In the genomic region with DNA sequence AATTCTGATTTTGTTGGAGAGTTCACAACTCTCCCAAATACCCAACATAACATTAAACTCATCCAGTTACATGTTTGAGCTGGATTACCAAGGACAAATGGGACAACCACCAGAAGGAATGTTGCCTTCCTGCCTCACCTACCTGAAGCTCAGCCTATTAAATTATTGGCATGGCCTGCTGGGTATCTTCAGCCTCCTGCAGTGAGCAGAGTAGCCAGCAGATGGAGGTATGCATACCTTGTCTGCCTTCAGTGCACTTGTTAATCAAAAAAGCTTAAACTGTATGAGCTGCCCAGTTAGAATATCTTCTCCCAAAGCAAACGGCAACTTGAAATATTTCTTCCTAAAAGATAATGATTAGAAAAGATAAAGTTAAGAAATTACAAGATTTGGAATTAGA, we compare ENCODE assay signal across 8 mouse cellular contexts. TPM values are rescaled to one million over a fixed set of nuclear protein-coding genes. Genes with fewer than 3 reads are reported as not detected.
DNase-seq lines count a peak whose midpoint lies in the region; ATAC-seq and TF ChIP-seq lines count a peak whose summit lies in the region.

No protein-coding gene starts in this region.

- ATAC-seq in inflammation-experienced regulatory T-cells, adult 6 months: peak; percentile 81
- no peak for ATAC-seq in stomach, postnatal 0 days (ENCODE audit: low FRiP score, low TSS enrichment)

- WGBS in cerebellum, adult 2 months: 35% methylated on average over 1 of the region's 1 CpGs
- WGBS in thymus, adult 2 months: 84% methylated on average over 1 of the region's 1 CpGs
- WGBS in stomach, postnatal 0 days: 75% methylated on average over 1 of the region's 1 CpGs

- H3K4me1 ChIP-seq in cerebellum, adult 2 months (ENCODE audit: control insufficient read depth, insufficient read depth, low read length): no peaks in the 10 kb centered on the region
- H3K4me1 ChIP-seq in thymus, adult 2 months (replicated peaks; ENCODE audit: control insufficient read depth, insufficient read depth, low read length): no peaks in the 10 kb centered on the region
- H3K4me1 ChIP-seq in stomach, postnatal 0 days (replicated peaks; ENCODE audit: control insufficient read depth, insufficient read depth): no peaks in the 10 kb centered on the region

- H3K9me3 ChIP-seq in stomach, postnatal 0 days (ENCODE audit: control insufficient read depth, low read length): no peaks in the 10 kb centered on the region

- DNase-seq in cerebellum, adult 2 months: peak; percentile 25 to 38
- DNase-seq in cerebellum, postnatal 4 days (ENCODE audit: low spot score in 2 of 2): no peak
- peak; percentile 23 for DNase-seq in thymus, adult 2 months
- no peak for DNase-seq in thymus, postnatal 10 days (ENCODE audit: low spot score in 2 of 2)
- DNase-seq in stomach, postnatal 0 days (ENCODE audit: low spot score): no peak
- no peak for DNase-seq in T-cell, adult 2 months (ENCODE audit: low spot score)
- DNase-seq in frontal cortex, postnatal 36 days (ENCODE audit: low spot score in 2 of 2): no peak

- H3K36me3 ChIP-seq in thymus, adult 2 months (ENCODE audit: control insufficient read depth, insufficient read depth, low read length): no peaks in the 10 kb centered on the region
- H3K36me3 ChIP-seq in stomach, postnatal 0 days (ENCODE audit: control insufficient read depth, insufficient read depth, low read length): no peaks in the 10 kb centered on the region

- no peak overlapping the region for H3K9ac ChIP-seq in stomach, postnatal 0 days (ENCODE audit: low read length)

- TF ChIP-seq CTCF in cerebellum, adult 2 months (IDR thresholded peaks at IDR 0.05; ENCODE audit: borderline replicate concordance, insufficient read depth, low read depth, low read length): peak; percentile 40
- no peak for TF ChIP-seq CTCF in thymus, adult 2 months (IDR thresholded peaks at IDR 0.05; ENCODE audit: borderline replicate concordance, control insufficient read depth, extremely low read depth, insufficient read depth, low read length, poor library complexity)
- TF ChIP-seq CTCF in stomach, postnatal 0 days (IDR thresholded peaks at IDR 0.05; ENCODE audit: low read depth): peak; percentile 69

- TF ChIP-seq POLR2A in cerebellum, adult 2 months (IDR thresholded peaks at IDR 0.05; ENCODE audit: borderline replicate concordance, insufficient read depth, low read length): no peak
- no peak for TF ChIP-seq POLR2A in thymus, adult 2 months (IDR thresholded peaks at IDR 0.05; ENCODE audit: control insufficient read depth, extremely low read depth, insufficient read depth, low read length, poor library complexity)

- H3K27me3 ChIP-seq in cerebellum, adult 2 months (ENCODE audit: control insufficient read depth, insufficient read depth, low read length): no peaks in the 10 kb centered on the region
- H3K27me3 ChIP-seq in thymus, adult 2 months (ENCODE audit: control insufficient read depth, insufficient read depth, low read length): no peaks in the 10 kb centered on the region
- H3K27me3 ChIP-seq in stomach, postnatal 0 days (ENCODE audit: control insufficient read depth, insufficient read depth, low read length): no peaks in the 10 kb centered on the region

- no peak overlapping the region for H3K4me3 ChIP-seq in cerebellum, adult 2 months (replicated peaks; ENCODE audit: insufficient read depth, low read depth, low read length)
- no peak overlapping the region for H3K4me3 ChIP-seq in thymus, adult 2 months (ENCODE audit: control insufficient read depth, insufficient read depth, low read length)
- no peak overlapping the region for H3K4me3 ChIP-seq in stomach, postnatal 0 days (ENCODE audit: low read depth, low read length)

- TF ChIP-seq EP300 in stomach, postnatal 0 days (optimal IDR thresholded peaks at IDR 0.05): no peak

- no peak overlapping the region for H3K27ac ChIP-seq in cerebellum, adult 2 months (ENCODE audit: insufficient read depth, low read length)
- H3K27ac ChIP-seq in thymus, adult 2 months (ENCODE audit: control insufficient read depth, insufficient read depth, low read length): no peak overlapping the region
- no peak overlapping the region for H3K27ac ChIP-seq in stomach, postnatal 0 days (replicated peaks)

- no peak overlapping the region for H3K4me2 ChIP-seq in stomach, postnatal 0 days (replicated peaks; ENCODE audit: low read depth)

RNA-seq across cellular contexts. Expression of a gene that starts 15.3 kb away (rescaled TPM):
- 48.2 and 49.0 TPM in 2 replicates for polyA plus RNA-seq in cerebellum, adult 2 months (2012; rRNA removed)
- 47.3 and 55.6 TPM in 2 replicates for polyA plus RNA-seq in thymus, adult 2 months (2012; rRNA removed)
- 10 to 100 TPM; 36.7 to 56.3 (median 52.7) TPM for polyA plus RNA-seq in inflammation-experienced regulatory T-cells, adult 6 months (2017; shearing (Covaris generic))
- polyA plus RNA-seq in stomach, postnatal 0 days (2015; fragmentation: Nextera tagmentation; extraction: Ambion mirVana): 23.0 and 23.6 TPM in 2 replicates

Comparison
In these comparisons a context has a peak if more than half of its experiments do, and no peak if none do; other contexts are left out.
1. DNase-seq: peak in cerebellum, adult 2 months (2 of 2) and thymus, adult 2 months (single experiment); none in cerebellum, postnatal 4 days (0 of 2), thymus, postnatal 10 days (0 of 2), stomach, postnatal 0 days (single experiment), T-cell, adult 2 months (single experiment) and frontal cortex, postnatal 36 days (0 of 2).